Mouse (Mus musculus): ENCODE measurements around the gene Icam4. TPM values are rescaled to one million over a fixed set of nuclear protein-coding genes. Genes with fewer than 3 reads are reported as not detected.

Icam4 gene
- total and polyA plus RNA-seq, 3 experiments = 0.84 to 1.4 (median 1.0) TPM

DNA sequence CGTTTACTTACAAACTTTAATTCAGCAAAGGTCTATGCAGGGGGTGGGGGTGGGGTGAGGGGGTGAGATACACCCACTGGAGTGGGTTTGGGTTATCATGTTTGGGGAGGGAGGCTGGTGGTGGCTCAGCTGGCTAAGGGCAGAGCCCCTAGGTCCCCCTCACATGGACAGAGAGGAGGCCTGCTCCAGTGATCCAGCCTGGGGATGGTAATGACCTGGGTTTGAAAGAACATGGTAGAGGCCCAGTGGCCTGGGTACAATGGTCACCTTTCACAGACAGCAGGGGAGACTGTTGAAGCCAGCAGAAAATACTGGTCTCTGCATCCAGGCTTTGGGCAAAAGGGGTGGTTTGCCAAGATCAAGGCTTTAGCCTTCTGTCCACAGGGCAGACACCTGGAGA is 45.0 kb downstream of the Icam4 start:
- no peak for DNase-seq
- Histone ChIP-seq H3K27me3 (ENCODE audit: control insufficient read depth, insufficient read depth, low read length) (no peaks in the 10 kb centered on the region), H3K79me2 (replicated peaks; ENCODE audit: control insufficient read depth, insufficient read depth, low read length) (peaks cover 2% of the 10 kb centered on the region; the same call in 1 of the 2 replicates), H3K27ac (no peak overlapping the region), H3K4me3 (no peak overlapping the region), H3K36me3 (ENCODE audit: control insufficient read depth, insufficient read depth, low read length) (no peaks in the 10 kb centered on the region), H3K9ac (ENCODE audit: low read depth, low read length) (no peak overlapping the region), H3K4me1 (ENCODE audit: control insufficient read depth, insufficient read depth, low read length) (peaks cover 5% of the 10 kb centered on the region)
- intact Hi-C loops (cut with DNase I) = loop anchor here (1.0 to 5.0 kb wide), 2 partner anchors 15 to 42 kb away; partner anchors contain the start of gene Icam5
- WGBS = 83% methylated on average over 1 of the region's 1 CpGs
- no peak for TF ChIP-seq POLR2A (IDR thresholded peaks at IDR 0.05; ENCODE audit: insufficient read depth, low read depth, low read length)

- Histone ChIP-seq H3K4me1 (ENCODE audit: control insufficient read depth, insufficient read depth, low read length) (peaks cover 5% of the 10 kb centered on the region), H3K79me2 (replicated peaks; ENCODE audit: control insufficient read depth, insufficient read depth, low read length) (peaks cover 2% of the 10 kb centered on the region; the same call in 1 of the 2 replicates), H3K27me3 (ENCODE audit: control insufficient read depth, insufficient read depth, low read length) (no peaks in the 10 kb centered on the region), H3K4me3 (no peak overlapping the region), H3K27ac (no peak overlapping the region), H3K36me3 (ENCODE audit: control insufficient read depth, insufficient read depth, low read length) (no peaks in the 10 kb centered on the region), H3K9ac (ENCODE audit: low read depth, low read length) (no peak overlapping the region)
- no peak for DNase-seq
- 97% methylated on average over 3 of the region's 3 CpGs for WGBS
- TF ChIP-seq EP300 (IDR thresholded peaks at IDR 0.05; ENCODE audit: insufficient read depth, low read depth, low read length) (no peak), POLR2A (IDR thresholded peaks at IDR 0.05; ENCODE audit: insufficient read depth, low read depth, low read length) (no peak), CTCF (IDR thresholded peaks at IDR 0.05) (no peak)
- intact Hi-C loops (cut with DNase I) = no loop called here
Observed at GRCm38 (mm10) chr9:21075625-21076024, 46.5 kb downstream of the Icam4 start.

Small RNA genes lying within 50 kb of the gene (microRNA-seq; reads per million reads assigned to microRNA genes)
- gene Mir1900 (0 reads per million in 2 experiments), gene Mir7082 (0 to 0.56 reads per million in 2 experiments)

Other genes starting within 250 kb of the Icam4 start
- 10 to 100 TPM in 1 of 2 experiments, 1 to 10 TPM in 1; 7.0 to 19.7 TPM for gene Col5a3, start 214.3 kb upstream of the Icam4 start, total RNA-seq (2021)
- 11.6 and 13.5 TPM in 2 replicates for gene Col5a3, start 214.3 kb upstream of the Icam4 start, polyA plus RNA-seq (2012; rRNA removed)
- gene Rdh8, start 210.9 kb upstream of the Icam4 start, total RNA-seq (2021) = not detected
- not detected in 2 replicates for gene Rdh8, start 210.9 kb upstream of the Icam4 start, polyA plus RNA-seq (2012; rRNA removed)
- 1 to 10 TPM; 3.9 to 4.3 TPM for gene A230050P20Rik, start 160.7 kb upstream of the Icam4 start, total RNA-seq (2021)
- 16.4 and 21.2 TPM in 2 replicates for gene A230050P20Rik, start 160.7 kb upstream of the Icam4 start, polyA plus RNA-seq (2012; rRNA removed)
- 1 to 10 TPM; 3.9 to 4.0 TPM for gene Angptl6, start 149.6 kb upstream of the Icam4 start, total RNA-seq (2021)
- gene Angptl6, start 149.6 kb upstream of the Icam4 start, polyA plus RNA-seq (2012; rRNA removed) = 4.0 and 5.4 TPM in 2 replicates
- gene Ppan, start 141.2 kb upstream of the Icam4 start, total RNA-seq (2021) = 1 to 10 TPM; 5.9 to 6.7 TPM
- 11.9 and 18.8 TPM in 2 replicates for gene Ppan, start 141.2 kb upstream of the Icam4 start, polyA plus RNA-seq (2012; rRNA removed)
- gene Eif3g, start 130.8 kb upstream of the Icam4 start, total RNA-seq (2021) = 100 to 1,000 TPM; 101 to 113 TPM
- 69.6 and 69.9 TPM in 2 replicates for gene Eif3g, start 130.8 kb upstream of the Icam4 start, polyA plus RNA-seq (2012; rRNA removed)
- 10 to 100 TPM; 11.1 to 11.6 TPM for gene Dnmt1, start 69.5 kb upstream of the Icam4 start, total RNA-seq (2021)
- gene Dnmt1, start 69.5 kb upstream of the Icam4 start, polyA plus RNA-seq (2012; rRNA removed) = 9.1 and 11.7 TPM in 2 replicates
- gene S1pr2, start 52.6 kb upstream of the Icam4 start, total RNA-seq (2021) = 1 to 10 TPM; 2.8 to 3.2 TPM
- gene S1pr2, start 52.6 kb upstream of the Icam4 start, polyA plus RNA-seq (2012; rRNA removed) = 4.2 and 6.1 TPM in 2 replicates
- gene Mrpl4, start 26.6 kb upstream of the Icam4 start, total RNA-seq (2021) = 100 to 1,000 TPM; 124 to 130 TPM
- 173 and 226 TPM in 2 replicates for gene Mrpl4, start 26.6 kb upstream of the Icam4 start, polyA plus RNA-seq (2012; rRNA removed)
- 1 to 10 TPM; 7.6 to 9.2 TPM for gene Icam1, start 13.4 kb upstream of the Icam4 start, total RNA-seq (2021)
- gene Icam1, start 13.4 kb upstream of the Icam4 start, polyA plus RNA-seq (2012; rRNA removed) = 12.4 and 15.3 TPM in 2 replicates
- gene Icam5, start 2.7 kb downstream of the Icam4 start, total RNA-seq (2021) = not detected
- gene Icam5, start 2.7 kb downstream of the Icam4 start, polyA plus RNA-seq (2012; rRNA removed) = 0.06 and 0.08 TPM in 2 replicates
- gene Zglp1, start 37.7 kb downstream of the Icam4 start, total RNA-seq (2021) = not detected
- gene Zglp1, start 37.7 kb downstream of the Icam4 start, polyA plus RNA-seq (2012; rRNA removed) = not detected in 2 replicates
- under 1 TPM in 1 of 2 experiments, not detected in 1; 0.30 TPM for gene Gm49373, start 43.7 kb downstream of the Icam4 start, total RNA-seq (2021)
- 0.27 and 0.32 TPM in 2 replicates for gene Gm49373, start 43.7 kb downstream of the Icam4 start, polyA plus RNA-seq (2012; rRNA removed)
- 10 to 100 TPM; 35.8 to 41.4 TPM for gene Fdx1l, start 44.2 kb downstream of the Icam4 start, total RNA-seq (2021)
- gene Fdx1l, start 44.2 kb downstream of the Icam4 start, polyA plus RNA-seq (2012; rRNA removed) = 48.3 and 51.1 TPM in 2 replicates
- under 1 TPM; 0.31 to 0.34 TPM for gene Gm38431, start 62.6 kb downstream of the Icam4 start, total RNA-seq (2021)
- 2.0 and 2.3 TPM in 2 replicates for gene Gm38431, start 62.6 kb downstream of the Icam4 start, polyA plus RNA-seq (2012; rRNA removed)
- gene Raver1, start 62.6 kb downstream of the Icam4 start, total RNA-seq (2021) = 10 to 100 TPM; 26.3 to 27.9 TPM
- 27.4 and 29.1 TPM in 2 replicates for gene Raver1, start 62.6 kb downstream of the Icam4 start, polyA plus RNA-seq (2012; rRNA removed)
- 1 to 10 TPM; 7.3 to 8.1 TPM for gene Tyk2, start 101.9 kb downstream of the Icam4 start, total RNA-seq (2021)
- gene Tyk2, start 101.9 kb downstream of the Icam4 start, polyA plus RNA-seq (2012; rRNA removed) = 13.5 and 13.7 TPM in 2 replicates
- 100 to 1,000 TPM; 150 to 162 TPM for gene Cdc37, start 120.6 kb downstream of the Icam4 start, total RNA-seq (2021)
- 62.3 and 96.1 TPM in 2 replicates for gene Cdc37, start 120.6 kb downstream of the Icam4 start, polyA plus RNA-seq (2012; rRNA removed)
- 10 to 100 TPM; 58.9 to 60.0 TPM for gene Pde4a, start 136.3 kb downstream of the Icam4 start, total RNA-seq (2021)
- gene Pde4a, start 136.3 kb downstream of the Icam4 start, polyA plus RNA-seq (2012; rRNA removed) = 57.2 and 68.9 TPM in 2 replicates
- 10 to 100 TPM; 37.6 to 47.2 TPM for gene Keap1, start 210.0 kb downstream of the Icam4 start, total RNA-seq (2021)
- gene Keap1, start 210.0 kb downstream of the Icam4 start, polyA plus RNA-seq (2012; rRNA removed) = 40.4 and 46.0 TPM in 2 replicates
- 1 to 10 TPM; 1.2 to 1.3 TPM for gene S1pr5, start 219.1 kb downstream of the Icam4 start, total RNA-seq (2021)
- gene S1pr5, start 219.1 kb downstream of the Icam4 start, polyA plus RNA-seq (2012; rRNA removed) = 0.73 and 1.5 TPM in 2 replicates
- 100 to 1,000 TPM in 1 of 2 experiments, 10 to 100 TPM in 1; 88.7 to 100 TPM for gene Atg4d, start 235.9 kb downstream of the Icam4 start, total RNA-seq (2021)
- 60.8 and 72.6 TPM in 2 replicates for gene Atg4d, start 235.9 kb downstream of the Icam4 start, polyA plus RNA-seq (2012; rRNA removed)

Measured in heart, adult 2 months (tissue).